Mouse (Mus musculus) midbrain, embryonic 10.5 days (tissue): ENCODE measurements around the gene Gdf15. TPM values are rescaled to one million over a fixed set of nuclear protein-coding genes. Genes with fewer than 3 reads are reported as not detected.

ENCODE experiments used
- DNase-seq: peaks from one replicate; pipeline ENCODE4 v3.0.0-alpha.2; 2017; ENCODE audit warnings: low spot score
- H3K27ac ChIP-seq: fragments of 300-500 bp; sonication (generic); replicated peaks from 2 replicates; pipeline ENCODE4 v1.5.1; 2016; ENCODE audit warnings: mild to moderate bottlenecking
- H3K27me3 ChIP-seq: fragments of 300-500 bp; sonication (generic); 2 replicates; pipeline ENCODE4 v1.6.1; 2016; ENCODE audit warnings: low read depth, mild to moderate bottlenecking; ENCODE audit not compliant: poor library complexity, severe bottlenecking
- H3K36me3 ChIP-seq: fragments of 300-500 bp; sonication (generic); 2 replicates; pipeline ENCODE4 v1.6.1; 2016; ENCODE audit warnings: mild to moderate bottlenecking, moderate library complexity
- H3K4me1 ChIP-seq: fragments of 300-500 bp; sonication (generic); 2 replicates; pipeline ENCODE4 v1.6.1; 2016
- H3K4me3 ChIP-seq: fragments of 300-500 bp; sonication (generic); 2 replicates; pipeline ENCODE4 v1.5.1; 2016; ENCODE audit warnings: mild to moderate bottlenecking, moderate library complexity
- H3K9me3 ChIP-seq: fragments of 300-500 bp; sonication (generic); replicated peaks from 2 replicates; pipeline ENCODE4 v1.6.1; 2016; ENCODE audit warnings: mild to moderate bottlenecking
- WGBS: fragments of 180-500 bp; shearing (Covaris S2); methylation state at CpG from one replicate; pipeline ENCODE4 v1.1.7; 2016; 5-methylcytosine and 5-hydroxymethylcytosine counted together
- polyA plus RNA-seq: library from polyadenylated mRNA; unstranded; fragments of >200 nt; fragmentation: Nextera tagmentation; extraction: Ambion mirVana; gene quantifications from 2 replicates; pipeline ENCODE4 v1.2.1, GENCODE M21; 2016

Gdf15 gene
- polyA plus RNA-seq, 1 experiment from 2014 or later = not detected

DNA sequence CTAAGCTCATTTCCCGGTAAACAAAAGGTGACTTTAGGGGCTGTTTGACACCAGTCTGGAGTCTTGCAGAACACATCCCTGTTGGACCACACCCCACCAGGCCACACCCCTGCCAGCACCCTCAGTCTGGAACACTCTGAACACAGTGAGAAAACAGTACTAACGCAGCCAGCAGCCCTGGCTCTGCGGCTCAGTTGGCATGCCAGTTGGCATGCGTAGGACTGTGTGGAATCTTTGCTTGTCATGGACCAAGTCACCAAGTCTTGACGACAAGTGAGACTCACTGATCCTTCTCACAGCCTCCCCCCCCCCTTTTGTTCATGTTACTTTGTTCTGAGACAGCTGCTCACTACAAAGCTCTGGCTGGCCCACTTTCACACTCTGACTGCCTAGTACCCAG, 34.8 kb upstream of the Gdf15 start:
- H3K27ac ChIP-seq = 0 out of 2 replicates have a peak overlapping the region, but pooled peaks have one; percentile 23
- WGBS = 81% methylated on average over 5 of the region's 5 CpGs
- peaks cover 7% of the 10 kb centered on the region; the same call in 1 of the 2 replicates for H3K9me3 ChIP-seq
- peaks cover 11% of the 10 kb centered on the region for H3K4me1 ChIP-seq
- no peak for DNase-seq
- H3K36me3 ChIP-seq = no peaks in the 10 kb centered on the region
- no peak overlapping the region for H3K4me3 ChIP-seq
- no peaks in the 10 kb centered on the region for H3K27me3 ChIP-seq

DNA sequence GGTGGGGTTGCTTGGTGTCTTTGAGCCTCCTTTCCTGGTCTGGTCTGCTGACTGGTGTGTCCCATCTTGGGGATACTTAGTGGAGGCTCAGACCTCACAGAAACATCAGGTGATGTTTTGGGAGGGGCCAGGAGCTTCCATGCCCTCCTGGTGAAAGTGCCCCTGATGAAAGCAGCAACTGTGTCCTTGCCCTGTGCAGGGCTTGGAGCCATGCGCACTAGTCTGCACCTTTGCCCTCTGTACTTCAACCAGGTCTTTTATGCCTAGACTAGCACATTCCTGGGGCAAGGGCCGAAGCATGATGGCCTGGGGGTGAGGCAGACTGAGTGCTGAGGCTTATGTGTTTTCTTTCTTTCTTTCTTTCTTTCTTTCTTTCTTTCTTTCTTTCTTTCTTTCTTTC, 33.3 kb upstream of the Gdf15 start:
- Histone ChIP-seq H3K27ac (no peak overlapping the region), H3K36me3 (no peaks in the 10 kb centered on the region), H3K4me1 (peaks cover 16% of the 10 kb centered on the region), H3K9me3 (peaks cover 7% of the 10 kb centered on the region; the same call in 1 of the 2 replicates), H3K4me3 (no peak overlapping the region), H3K27me3 (no peaks in the 10 kb centered on the region)
- WGBS = 86% methylated on average over 2 of the region's 2 CpGs
- no peak for DNase-seq

DNA sequence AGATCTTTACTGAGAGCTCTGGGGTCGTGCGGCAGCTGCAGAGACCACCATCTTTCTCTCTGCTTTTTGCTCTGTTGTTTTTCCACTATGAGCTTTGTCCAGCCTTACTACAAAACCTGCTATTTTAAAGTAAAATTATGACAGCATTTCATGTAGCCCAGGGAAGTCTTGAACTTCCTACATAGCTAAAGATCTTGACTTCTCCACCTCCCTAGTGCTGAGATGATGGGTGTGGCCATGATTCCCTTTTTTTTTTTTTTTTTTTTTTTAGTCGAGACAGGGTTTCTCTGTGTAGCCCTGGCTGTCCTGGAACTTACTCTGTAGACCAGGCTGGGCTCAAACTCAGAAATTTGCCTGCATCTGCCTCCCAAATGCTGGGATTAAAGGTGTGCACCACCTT, 32.4 kb upstream of the Gdf15 start:
- Histone ChIP-seq H3K9me3 (peaks cover 7% of the 10 kb centered on the region; the same call in 1 of the 2 replicates), H3K4me3 (no peak overlapping the region), H3K4me1 (peaks cover 25% of the 10 kb centered on the region), H3K27me3 (no peaks in the 10 kb centered on the region), H3K27ac (no peak overlapping the region), H3K36me3 (no peaks in the 10 kb centered on the region)
- DNase-seq = no peak
- WGBS = 83% methylated on average over 3 of the region's 3 CpGs

DNA sequence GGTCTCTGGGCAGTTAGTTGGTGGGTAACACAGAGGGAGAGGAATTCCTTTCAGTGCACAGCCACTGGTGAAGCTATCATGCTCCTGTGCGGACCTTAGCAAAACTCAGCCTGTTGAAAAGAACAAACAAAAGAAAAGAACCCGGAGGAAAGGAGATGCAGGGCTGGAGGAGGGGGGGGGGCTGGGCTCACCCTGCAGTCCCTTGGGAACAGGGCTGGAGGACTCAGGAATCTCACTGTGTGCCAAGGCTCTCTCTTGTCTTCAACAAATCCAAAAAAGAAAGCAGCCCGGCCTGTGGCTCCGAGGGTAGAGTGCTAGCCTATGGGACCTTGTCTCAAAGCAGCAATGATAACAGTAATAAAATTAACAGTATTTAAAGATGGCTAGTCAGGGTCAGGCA, 31.4 kb upstream of the Gdf15 start:
- Histone ChIP-seq H3K9me3 (peaks cover 7% of the 10 kb centered on the region; the same call in 1 of the 2 replicates), H3K27ac (peak overlapping the region; percentile 69), H3K36me3 (no peaks in the 10 kb centered on the region), H3K4me1 (peaks cover 35% of the 10 kb centered on the region), H3K4me3 (no peak overlapping the region), H3K27me3 (no peaks in the 10 kb centered on the region)
- DNase-seq = no peak
- WGBS = 56% methylated on average over 4 of the region's 4 CpGs

DNA sequence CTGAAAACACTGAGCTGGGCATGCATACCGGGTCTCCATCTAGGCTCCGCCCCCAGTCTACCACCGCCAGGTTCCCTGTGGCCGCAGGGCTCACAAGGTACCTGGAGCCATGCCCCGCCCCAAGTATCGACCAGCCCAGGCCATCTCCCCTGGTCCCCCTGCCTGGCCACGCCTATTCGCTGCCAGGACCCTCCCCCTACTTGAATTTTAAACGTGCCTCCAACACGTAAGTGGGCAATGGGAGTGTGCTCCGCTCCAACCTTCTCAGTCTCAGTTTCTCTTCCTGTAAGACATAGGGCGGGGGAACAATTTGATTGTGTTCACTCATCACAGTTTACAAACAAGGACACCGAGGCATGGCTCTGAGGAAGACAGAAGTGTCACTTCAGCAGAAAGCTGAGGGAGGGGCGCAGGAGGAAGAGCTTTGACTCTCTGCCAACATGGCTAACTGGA, 28.0 kb upstream of the Gdf15 start, which contains the start of gene Pgpep1:
Gene Pgpep1 (minus strand): TSS at position 116 of the 453 bp plus-strand sequence.
- Histone ChIP-seq H3K4me1 (peaks cover 65% of the 10 kb centered on the region), H3K27ac (peak within 1 kb of the TSS; percentile 93), H3K27me3 (no peaks in the 10 kb centered on the region), H3K36me3 (peaks cover 8% of the 10 kb centered on the region), H3K9me3 (no peaks in the 10 kb centered on the region), H3K4me3 (peak within 1 kb of the TSS; percentile 77)
- peak; percentile 49 for DNase-seq
- WGBS = 5% methylated on average over 14 of the region's 14 CpGs

DNA sequence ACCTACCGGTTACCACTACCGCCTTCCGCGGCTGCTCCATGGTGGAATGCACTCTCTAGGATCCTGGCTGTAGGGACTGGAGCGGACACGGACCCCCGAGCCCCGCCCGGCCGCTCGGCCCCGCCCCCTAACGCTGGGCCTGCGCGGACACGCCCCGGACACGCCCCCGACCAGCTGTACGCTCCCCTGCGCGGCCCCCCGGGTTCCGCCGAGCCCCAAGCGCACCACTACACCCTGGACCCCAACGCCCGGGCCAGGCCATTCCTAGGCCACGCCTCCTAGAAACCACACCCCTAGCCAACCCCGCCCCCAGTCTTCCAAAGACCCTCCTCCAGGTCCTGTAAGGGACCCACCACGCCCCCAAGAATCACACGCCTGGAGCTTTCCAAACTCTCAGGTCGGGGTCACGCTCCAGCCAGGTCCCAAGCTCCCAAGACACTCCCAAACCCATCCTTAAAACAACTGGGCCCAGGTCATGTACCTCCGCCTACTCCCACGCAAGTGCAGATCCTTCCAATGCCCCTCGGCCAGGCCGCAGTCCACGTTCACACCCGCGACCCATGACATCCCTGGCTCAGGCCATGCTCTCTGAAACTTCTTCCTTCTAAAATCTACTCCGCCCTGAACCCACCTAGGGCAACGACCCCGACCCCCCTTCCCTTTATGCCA, 27.5 kb upstream of the Gdf15 start:
- Histone ChIP-seq H3K4me3 (peak overlapping the region; percentile 77), H3K4me1 (peaks cover 71% of the 10 kb centered on the region), H3K27ac (peak overlapping the region; percentile 93), H3K27me3 (no peaks in the 10 kb centered on the region), H3K9me3 (no peaks in the 10 kb centered on the region), H3K36me3 (peaks cover 11% of the 10 kb centered on the region)
- WGBS = 1% methylated on average over 44 of the region's 44 CpGs
- peak; percentile 96 for DNase-seq

DNA sequence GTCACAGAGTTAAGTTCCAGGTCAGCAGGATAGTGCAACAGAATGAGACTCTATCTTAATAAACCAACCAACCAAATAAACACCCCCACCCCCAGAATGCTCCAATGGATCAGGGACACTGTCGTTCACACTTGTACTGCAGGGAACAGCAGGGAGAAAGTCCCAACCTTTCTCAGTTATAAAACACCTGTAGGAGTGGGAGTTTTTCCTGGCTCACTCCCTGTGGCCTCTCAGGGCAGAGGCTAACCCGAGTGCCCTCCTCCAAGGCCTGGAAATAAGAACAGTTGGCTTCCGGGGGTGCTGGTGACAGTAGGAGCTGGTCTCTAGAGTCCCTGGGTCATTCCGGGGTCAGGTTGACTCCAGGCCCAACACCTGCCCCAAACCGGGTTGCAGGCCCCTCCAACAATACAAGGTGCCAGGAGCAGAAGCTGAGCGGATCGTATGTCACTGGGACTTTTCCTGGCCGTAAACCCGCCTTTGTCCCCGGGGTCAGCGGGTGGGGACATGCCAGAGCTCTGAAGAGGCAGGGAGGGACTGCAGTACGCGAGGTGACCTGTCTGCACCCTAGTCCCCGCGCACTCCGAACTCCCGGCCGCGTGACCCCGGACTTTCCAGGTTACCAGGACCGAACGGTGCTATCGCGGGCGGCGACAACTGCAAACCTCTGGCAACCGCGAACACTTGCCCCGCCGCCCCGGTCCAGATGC, 26.8 kb upstream of the Gdf15 start:
- 1% methylated on average over 31 of the region's 31 CpGs for WGBS
- Histone ChIP-seq H3K27me3 (no peaks in the 10 kb centered on the region), H3K9me3 (no peaks in the 10 kb centered on the region), H3K27ac (peak overlapping the region; percentile 93), H3K4me3 (peak overlapping the region; percentile 77), H3K4me1 (peaks cover 78% of the 10 kb centered on the region), H3K36me3 (peaks cover 14% of the 10 kb centered on the region)
- DNase-seq = no peak

DNA sequence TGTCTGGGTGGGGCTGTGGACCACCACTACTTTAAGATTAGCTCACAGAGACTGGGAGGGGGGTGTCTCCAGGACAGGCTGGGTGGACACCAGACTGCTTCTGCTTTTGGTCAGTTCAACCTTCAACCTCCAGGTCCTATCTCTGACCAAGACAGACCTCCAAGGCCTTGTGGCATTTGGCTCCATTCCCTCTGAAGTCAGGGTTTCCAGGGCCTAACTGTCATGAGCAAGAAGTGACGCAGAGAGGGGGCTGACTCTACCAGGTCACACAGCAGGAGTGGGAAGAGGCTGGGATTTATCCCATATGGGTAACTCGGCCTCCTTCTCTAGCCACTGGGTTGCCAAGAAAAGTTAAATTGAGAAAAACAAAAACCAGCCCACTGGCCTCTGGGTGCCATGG, 25.5 kb upstream of the Gdf15 start:
- H3K27me3 ChIP-seq = no peaks in the 10 kb centered on the region
- no peaks in the 10 kb centered on the region for H3K9me3 ChIP-seq
- peak overlapping the region; percentile 93 for H3K27ac ChIP-seq
- peak overlapping the region; percentile 77 for H3K4me3 ChIP-seq
- H3K36me3 ChIP-seq = peaks cover 23% of the 10 kb centered on the region
- DNase-seq = no peak
- peaks cover 78% of the 10 kb centered on the region for H3K4me1 ChIP-seq
- whole genome bisulfite sequencing = 81% methylated on average over 2 of the region's 2 CpGs

DNA sequence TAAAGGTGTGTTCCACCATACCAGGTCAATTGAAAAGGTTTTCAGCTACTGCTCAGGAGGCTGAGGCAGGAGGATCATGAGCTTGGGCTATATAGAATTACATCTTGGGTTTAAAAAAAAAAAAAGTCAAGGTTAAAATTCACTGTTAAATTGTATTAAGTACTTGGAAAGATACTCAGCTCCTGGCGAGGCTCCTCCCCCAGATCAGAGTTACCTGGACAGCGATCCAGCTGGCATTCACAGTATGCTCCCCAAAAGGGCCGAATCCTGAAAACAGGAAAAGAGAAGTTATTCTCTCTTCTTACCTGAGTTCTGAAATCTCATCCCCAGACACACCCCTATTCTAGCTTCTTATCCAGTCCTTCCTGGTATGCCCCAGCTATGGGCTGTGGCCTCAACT, 25.0 kb upstream of the Gdf15 start:
- peak overlapping the region; percentile 77 for H3K4me3 ChIP-seq
- WGBS = 94% methylated on average over 3 of the region's 3 CpGs
- H3K27me3 ChIP-seq = no peaks in the 10 kb centered on the region
- peaks cover 28% of the 10 kb centered on the region for H3K36me3 ChIP-seq
- H3K27ac ChIP-seq = peak overlapping the region; percentile 93
- H3K4me1 ChIP-seq = peaks cover 83% of the 10 kb centered on the region
- H3K9me3 ChIP-seq = no peaks in the 10 kb centered on the region
- DNase-seq = no peak

DNA sequence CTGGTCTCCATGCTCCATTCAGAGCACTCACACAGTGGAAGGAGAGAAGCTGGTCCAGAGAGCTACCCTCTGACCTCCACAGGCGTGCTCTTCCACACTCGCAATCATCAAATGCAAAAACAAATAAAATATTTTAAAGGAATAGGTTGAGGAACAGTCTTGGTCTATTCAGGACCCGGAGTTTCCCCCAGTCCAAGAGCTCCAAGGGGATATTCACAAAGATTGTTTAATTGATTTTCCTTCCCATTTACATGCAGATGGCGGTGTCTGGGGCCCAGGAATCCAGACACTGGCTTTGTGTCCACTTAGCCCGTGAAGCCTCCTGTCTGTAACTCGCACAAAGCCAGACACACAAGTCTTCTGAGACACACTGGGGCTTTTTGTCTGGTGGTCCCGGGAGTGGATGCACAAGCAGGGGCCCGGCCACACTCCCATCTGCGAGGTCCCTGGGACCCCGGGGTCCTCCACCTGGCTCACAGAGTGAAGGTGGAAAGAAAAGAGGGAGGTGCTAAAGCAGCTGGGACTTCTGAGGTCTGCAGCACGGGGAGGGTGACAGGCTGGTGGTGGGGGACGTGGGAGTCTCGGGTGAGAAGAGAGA, 24.0 kb upstream of the Gdf15 start:
- Histone ChIP-seq H3K4me1 (peaks cover 82% of the 10 kb centered on the region), H3K27me3 (no peaks in the 10 kb centered on the region), H3K27ac (peak overlapping the region; percentile 93), H3K4me3 (peak overlapping the region; percentile 34; the same call in 1 of the 2 replicates), H3K9me3 (no peaks in the 10 kb centered on the region), H3K36me3 (peaks cover 37% of the 10 kb centered on the region)
- DNase-seq = peak; percentile 60
- WGBS = 44% methylated on average over 13 of the region's 13 CpGs

DNA sequence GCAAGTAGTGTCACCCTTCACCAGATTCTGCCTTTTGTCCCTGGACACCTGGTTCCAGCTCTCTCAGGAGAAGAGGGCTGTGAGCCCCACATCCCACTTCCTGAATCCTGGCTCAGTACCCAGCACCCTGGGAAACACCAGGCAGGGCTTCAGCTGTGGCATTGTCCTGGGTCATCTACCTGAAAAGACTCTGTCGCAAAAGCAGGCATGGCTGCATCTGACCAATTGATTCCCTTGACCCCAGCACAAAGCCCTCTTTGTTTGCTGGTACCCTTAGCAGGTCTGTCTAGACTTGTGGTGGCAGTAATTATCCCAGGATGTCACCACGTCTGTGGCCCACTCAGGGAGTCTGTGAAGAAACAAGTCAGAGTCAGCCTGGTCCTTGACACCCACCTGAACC, 23.2 kb upstream of the Gdf15 start:
- H3K27me3 ChIP-seq = no peaks in the 10 kb centered on the region
- peak overlapping the region; percentile 93 for H3K27ac ChIP-seq
- 17% methylated on average over 2 of the region's 2 CpGs for WGBS
- H3K36me3 ChIP-seq = peaks cover 46% of the 10 kb centered on the region
- no peaks in the 10 kb centered on the region for H3K9me3 ChIP-seq
- DNase-seq = peak; percentile 40
- H3K4me1 ChIP-seq = peaks cover 77% of the 10 kb centered on the region
- H3K4me3 ChIP-seq = peak overlapping the region; percentile 34

DNA sequence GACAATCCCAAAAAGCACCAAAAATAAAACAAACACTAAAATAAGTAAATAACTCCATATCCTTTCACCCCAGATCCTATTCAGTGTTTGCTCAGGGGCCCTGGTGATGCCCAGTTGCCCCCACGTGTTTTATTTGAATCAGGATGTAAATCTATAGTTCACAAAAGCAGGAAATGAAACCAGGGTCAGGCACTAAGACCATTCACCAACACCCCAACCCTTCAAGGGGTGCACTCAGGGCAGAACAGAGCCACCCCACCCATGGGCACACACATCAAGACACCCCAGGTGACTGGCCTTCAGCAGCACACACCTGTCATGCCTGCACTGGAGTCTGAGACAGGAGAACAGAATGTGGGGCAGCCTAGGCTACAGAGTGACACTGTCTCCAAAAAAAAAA, 21.9 kb upstream of the Gdf15 start:
- Histone ChIP-seq H3K27me3 (no peaks in the 10 kb centered on the region), H3K4me3 (no peak overlapping the region), H3K36me3 (peaks cover 59% of the 10 kb centered on the region), H3K4me1 (peaks cover 68% of the 10 kb centered on the region), H3K9me3 (no peaks in the 10 kb centered on the region), H3K27ac (peak overlapping the region; percentile 93)
- 76% methylated on average over 1 of the region's 1 CpGs for WGBS
- no peak for DNase-seq
